Mouse (Mus musculus) intestine, embryonic 14.5 days (tissue): ENCODE data around the gene H6pd. TPM values are rescaled to one million over a fixed set of nuclear protein-coding genes. Genes with fewer than 3 reads are reported as not detected.

ENCODE experiments used
- ATAC-seq: fragments of 200-750 bp; cut with Nextera tagmentation; replicated peaks from 2 replicates; pipeline ENCODE4 v1.8.0; 2017; ENCODE audit warnings: low read depth, moderate number of reproducible peaks, moderate TSS enrichment, moderate library complexity; ENCODE audit not compliant: low FRiP score, low TSS enrichment
- DNase-seq: peaks from one replicate; pipeline ENCODE4 v3.0.0-alpha.2; 2018; ENCODE audit warnings: low spot score
- H3K27ac ChIP-seq: fragments of 300-500 bp; sonication (generic); 2 replicates; pipeline ENCODE4 v1.5.1; 2014; ENCODE audit warnings: low read depth, mild to moderate bottlenecking, control low read depth
- H3K27me3 ChIP-seq: fragments of 300-500 bp; sonication (generic); replicated peaks from 2 replicates; pipeline ENCODE4 v1.6.1; 2014; ENCODE audit warnings: low read length, control low read depth; ENCODE audit not compliant: control insufficient read depth, insufficient read depth
- H3K36me3 ChIP-seq: fragments of 300-500 bp; sonication (generic); 2 replicates; pipeline ENCODE4 v1.6.1; 2014; ENCODE audit warnings: low read length, control low read depth; ENCODE audit not compliant: control insufficient read depth, insufficient read depth
- H3K4me1 ChIP-seq: fragments of 300-500 bp; sonication (generic); replicated peaks from 2 replicates; pipeline ENCODE4 v1.6.1; 2014; ENCODE audit warnings: low read length, control low read depth, mixed read lengths; ENCODE audit not compliant: control insufficient read depth, insufficient read depth
- H3K4me2 ChIP-seq: fragments of 300-500 bp; sonication (generic); 2 replicates; pipeline ENCODE4 v1.6.1; 2014; ENCODE audit warnings: low read length
- H3K4me3 ChIP-seq: fragments of 300-500 bp; sonication (generic); 2 replicates; pipeline ENCODE4 v1.5.1; 2014; ENCODE audit warnings: low read depth, low read length, control low read depth, mixed read lengths
- H3K9ac ChIP-seq: fragments of 300-500 bp; sonication (generic); 2 replicates; pipeline ENCODE4 v1.6.1; 2014; ENCODE audit warnings: mild to moderate bottlenecking, low read length
- H3K9me3 ChIP-seq: fragments of 300-500 bp; sonication (generic); 2 replicates; pipeline ENCODE4 v1.6.1; 2016; ENCODE audit warnings: low read length, control low read depth; ENCODE audit not compliant: control insufficient read depth
- WGBS: fragments of 180-500 bp; shearing (Covaris S2); extraction: QIAGEN DNeasy Blood & Tissue Kit; methylation state at CpG from one replicate; pipeline ENCODE4 v1.1.7; 2014; 5-methylcytosine and 5-hydroxymethylcytosine counted together
- polyA plus RNA-seq: library from polyadenylated mRNA; unstranded; fragments of >200 nt; fragmentation: Nextera tagmentation; extraction: Ambion mirVana; gene quantifications from 2 replicates; pipeline ENCODE4 v1.2.1, GENCODE M21; 2014

Gene H6pd
- polyA plus RNA-seq, 1 experiment from 2014 or later: 14.0 TPM

GRCm38 (mm10) chr4:149930755-149931154, 78.1 kb downstream of the H6pd start:
- Histone ChIP-seq H3K4me2 (no peak overlapping the region), H3K27me3 (no peaks in the 10 kb centered on the region), H3K9me3 (peaks cover 5% of the 10 kb centered on the region; the same call in 1 of the 2 replicates), H3K9ac (no peak overlapping the region), H3K27ac (no peak overlapping the region), H3K4me3 (no peak overlapping the region), H3K36me3 (no peaks in the 10 kb centered on the region), H3K4me1 (no peaks in the 10 kb centered on the region)
- WGBS: 72% methylated on average over 3 of the region's 3 CpGs
- ATAC-seq (no peak), DNase-seq (no peak)

Other genes starting within 250 kb of the H6pd start
- gene Slc25a33, start 234.7 kb downstream of the H6pd start, polyA plus RNA-seq: 11.6 and 12.8 TPM in 2 replicates
- 17.0 and 19.9 TPM in 2 replicates for gene Spsb1, start 54.0 kb downstream of the H6pd start, polyA plus RNA-seq
- gene Gpr157, start 78.3 kb upstream of the H6pd start, polyA plus RNA-seq: 0.42 and 0.44 TPM in 2 replicates
- 1.3 and 1.9 TPM in 2 replicates for gene Slc2a5, start 110.3 kb upstream of the H6pd start, polyA plus RNA-seq
- gene Slc2a7, start 139.9 kb upstream of the H6pd start, polyA plus RNA-seq: not detected in 2 replicates
- gene Car6, start 192.3 kb upstream of the H6pd start, polyA plus RNA-seq: not detected in 2 replicates
- 1,930 and 1,939 TPM in 2 replicates for gene Eno1, start 227.7 kb upstream of the H6pd start, polyA plus RNA-seq